Mouse (Mus musculus) layer of hippocampus, adult 11-12 months (tissue): Measurements from ENCODE around the gene Speg.

Source experiments
- DNase-seq: peaks from one replicate; pipeline ENCODE4 v3.0.0; 2022; ENCODE audit warnings: low spot score

Gene Speg

GRCm38 (mm10) chr1:75460297-75460696 is 85.2 kb downstream of the Speg start:
- DNase-seq = no peak

- DNase-seq = no peak
These were observed 87.5 kb downstream of the Speg start for GRCm38 (mm10) chr1:75462636-75463035.

GRCm38 (mm10) chr1:75463652-75464204 is 88.6 kb downstream of the Speg start:
- no peak for DNase-seq

- DNase-seq = peak; percentile 89
These were observed 92.3 kb downstream of the Speg start for GRCm38 (mm10) chr1:75467215-75467927.

- DNase-seq = no peak
These were observed 94.3 kb downstream of the Speg start for GRCm38 (mm10) chr1:75469287-75469825.

GRCm38 (mm10) chr1:75476441-75476840 is 101.3 kb downstream of the Speg start:
- DNase-seq = no peak

GRCm38 (mm10) chr1:75477264-75477965 is 102.3 kb downstream of the Speg start:
- DNase-seq = peak; percentile 83

- DNase-seq = no peak
These were observed 102.8 kb downstream of the Speg start for GRCm38 (mm10) chr1:75477966-75478290.

GRCm38 (mm10) chr1:75478497-75478896 is 103.4 kb downstream of the Speg start:
- no peak for DNase-seq

GRCm38 (mm10) chr1:75478916-75479634 is 104.0 kb downstream of the Speg start, which contains the start of the genes Chpf and Tmem198:
TSS of gene Chpf (minus strand) at chr1:75479307.
TSS of gene Tmem198 (plus strand) at chr1:75479532.
- peak; percentile 97 for DNase-seq

- DNase-seq = no peak
These were observed 104.5 kb downstream of the Speg start for GRCm38 (mm10) chr1:75479635-75479989.

- DNase-seq = no peak
These were observed 104.9 kb downstream of the Speg start for GRCm38 (mm10) chr1:75480036-75480435.

- no peak for DNase-seq
These were observed 105.6 kb downstream of the Speg start for GRCm38 (mm10) chr1:75480735-75481134.
